ENCODE assay signal across 8 mouse cellular contexts in genomic region chr11:79962877-79963183, GRCm38 (mm10). TPM values are rescaled to one million over a fixed set of nuclear protein-coding genes. Genes with fewer than 3 reads are reported as not detected.
DNase-seq lines count a peak whose midpoint lies in the region; ATAC-seq and TF ChIP-seq lines count a peak whose summit lies in the region.

No protein-coding gene starts in this region.

- TF ChIP-seq CTCF in bone marrow, adult 2 months (IDR thresholded peaks at IDR 0.05; ENCODE audit: control insufficient read depth, insufficient read depth, low read length) = no peak

- no peaks in the 10 kb centered on the region for H3K9me3 ChIP-seq in heart, embryonic 16.5 days (replicated peaks; ENCODE audit: control insufficient read depth, low read length)
- no peaks in the 10 kb centered on the region for H3K9me3 ChIP-seq in hindbrain, embryonic 14.5 days (ENCODE audit: control insufficient read depth, low read length)
- H3K9me3 ChIP-seq in midbrain, embryonic 12.5 days = no peaks in the 10 kb centered on the region

- no peaks in the 10 kb centered on the region for H3K27me3 ChIP-seq in heart, embryonic 16.5 days (ENCODE audit: control insufficient read depth, insufficient read depth, low read length)
- 0 out of 2 replicates have a peak, but pooled peaks cover 3% of the 10 kb centered on the region for H3K27me3 ChIP-seq in hindbrain, embryonic 14.5 days (ENCODE audit: control insufficient read depth, insufficient read depth, low read length)
- peaks cover 3% of the 10 kb centered on the region; the same call in 1 of the 2 replicates for H3K27me3 ChIP-seq in midbrain, embryonic 12.5 days

- H3K27ac ChIP-seq in heart, embryonic 16.5 days (ENCODE audit: low read length) = no peak overlapping the region
- no peak overlapping the region for H3K27ac ChIP-seq in bone marrow, adult 2 months (ENCODE audit: control insufficient read depth, insufficient read depth, low read depth, low read length, poor library complexity)
- no peak overlapping the region; the same call in 1 of the 2 replicates for H3K27ac ChIP-seq in hindbrain, embryonic 14.5 days
- H3K27ac ChIP-seq in midbrain, embryonic 12.5 days (replicated peaks) = no peak overlapping the region

- peak overlapping the region; percentile 90 for H3K4me2 ChIP-seq in heart, embryonic 16.5 days (ENCODE audit: low read depth, low read length)
- H3K4me2 ChIP-seq in hindbrain, embryonic 14.5 days (replicated peaks) = peak overlapping the region; percentile 74
- peak overlapping the region; percentile 60 for H3K4me2 ChIP-seq in midbrain, embryonic 12.5 days (replicated peaks)

- peaks cover 14% of the 10 kb centered on the region for H3K36me3 ChIP-seq in heart, embryonic 16.5 days (ENCODE audit: control insufficient read depth, insufficient read depth)
- peaks cover 24% of the 10 kb centered on the region for H3K36me3 ChIP-seq in hindbrain, embryonic 14.5 days (replicated peaks; ENCODE audit: control insufficient read depth, insufficient read depth)
- H3K36me3 ChIP-seq in midbrain, embryonic 12.5 days = peaks cover 20% of the 10 kb centered on the region

- peaks cover 12% of the 10 kb centered on the region for H3K4me1 ChIP-seq in heart, embryonic 16.5 days (ENCODE audit: control insufficient read depth, insufficient read depth, low read length)
- H3K4me1 ChIP-seq in bone marrow, adult 2 months (ENCODE audit: control insufficient read depth, insufficient read depth, low read length) = no peaks in the 10 kb centered on the region; the same call in 1 of the 2 replicates
- peaks cover 8% of the 10 kb centered on the region; the same call in 1 of the 2 replicates for H3K4me1 ChIP-seq in hindbrain, embryonic 14.5 days (replicated peaks; ENCODE audit: control insufficient read depth, insufficient read depth, low read length)
- peaks cover 9% of the 10 kb centered on the region for H3K4me1 ChIP-seq in midbrain, embryonic 12.5 days

- H3K9ac ChIP-seq in heart, embryonic 16.5 days (ENCODE audit: low read length) = peak overlapping the region; percentile 56
- peak overlapping the region; percentile 57 for H3K9ac ChIP-seq in hindbrain, embryonic 14.5 days
- H3K9ac ChIP-seq in midbrain, embryonic 12.5 days (replicated peaks) = peak overlapping the region; percentile 44; the same call in 1 of the 2 replicates

- intact Hi-C loops in heart, postnatal 14 days (cut with DNase I) = loop anchor here (2.0 kb wide), 1 partner anchor 30 kb away; the partner anchor contains the start of gene Suz12

- peak overlapping the region; percentile 77 for H3K4me3 ChIP-seq in heart, embryonic 16.5 days (ENCODE audit: low read length)
- peak overlapping the region; percentile 72 for H3K4me3 ChIP-seq in bone marrow, adult 2 months (replicated peaks; ENCODE audit: control insufficient read depth, low read depth, low read length)
- H3K4me3 ChIP-seq in hindbrain, embryonic 14.5 days (replicated peaks; ENCODE audit: low read length) = peak overlapping the region; percentile 71
- peak overlapping the region; percentile 72 for H3K4me3 ChIP-seq in midbrain, embryonic 12.5 days

- DNase-seq in heart, postnatal 14 days = no peak
- no peak for DNase-seq in hindbrain, embryonic 14.5 days (ENCODE audit: low spot score)
- DNase-seq in frontal cortex, postnatal 25 days (ENCODE audit: low spot score in 2 of 2) = no peak
- no peak for DNase-seq in adrenal gland, postnatal 36 days
- DNase-seq in frontal cortex, postnatal 14 days (ENCODE audit: low spot score in 2 of 2) = no peak

- ATAC-seq in heart, embryonic 16.5 days (replicated peaks; ENCODE audit: extremely low read depth, insufficient read depth, low FRiP score) = peak; percentile 21; the same call in 1 of the 2 replicates
- ATAC-seq in hindbrain, embryonic 14.5 days (ENCODE audit: low FRiP score) = peak; percentile 24; the same call in 1 of the 2 replicates
- no peak for ATAC-seq in midbrain, embryonic 12.5 days (ENCODE audit: low FRiP score, low read depth)

- 4% methylated on average over 9 of the region's 9 CpGs for WGBS in heart, embryonic 16.5 days
- WGBS in bone marrow, adult 2 months = under 1% methylated on average over 9 of the region's 9 CpGs
- 4% methylated on average over 9 of the region's 9 CpGs for WGBS in hindbrain, embryonic 14.5 days
- 7% methylated on average over 9 of the region's 9 CpGs for WGBS in midbrain, embryonic 12.5 days

- no peak for TF ChIP-seq POLR2A in bone marrow, adult 2 months (IDR thresholded peaks at IDR 0.05; ENCODE audit: borderline replicate concordance, control insufficient read depth, low read depth, low read length)

RNA-seq across cellular contexts. Expression of gene Utp6, which starts 0.6 kb away (rescaled TPM):
- polyA plus RNA-seq in heart, embryonic 16.5 days (2015; fragmentation: Nextera tagmentation; extraction: Ambion mirVana) = 30.1 and 34.1 TPM in 2 replicates
- 10 to 100 TPM; 19.4 to 21.3 TPM for total RNA-seq in heart, postnatal 14 days (2021)
- 18.1 and 27.5 TPM in 2 replicates for polyA plus RNA-seq in bone marrow, adult 2 months (2011; ENCODE audit: insufficient read depth, insufficient read length, low replicate concordance, missing spikeins)
- 45.2 and 50.1 TPM in 2 replicates for polyA plus RNA-seq in hindbrain, embryonic 14.5 days (2014; fragmentation: Nextera tagmentation; extraction: Ambion mirVana)
- polyA plus RNA-seq in midbrain, embryonic 12.5 days (2016; fragmentation: Nextera tagmentation; extraction: Ambion mirVana) = 60.2 and 66.8 TPM in 2 replicates
- total RNA-seq in adrenal gland, postnatal 36 days (2021) = 10 to 100 TPM; 39.8 to 41.7 TPM

RNA-seq across cellular contexts. Expression of gene Suz12, which starts 30.1 kb away (rescaled TPM):
- 12.7 and 13.9 TPM in 2 replicates for polyA plus RNA-seq in heart, embryonic 16.5 days (2015; fragmentation: Nextera tagmentation; extraction: Ambion mirVana)
- total RNA-seq in heart, postnatal 14 days (2021) = 10 to 100 TPM; 28.2 to 30.2 TPM
- polyA plus RNA-seq in bone marrow, adult 2 months (2011; ENCODE audit: insufficient read depth, insufficient read length, low replicate concordance, missing spikeins) = 38.7 and 39.0 TPM in 2 replicates
- polyA plus RNA-seq in hindbrain, embryonic 14.5 days (2014; fragmentation: Nextera tagmentation; extraction: Ambion mirVana) = 15.3 and 17.2 TPM in 2 replicates
- 33.0 and 34.3 TPM in 2 replicates for polyA plus RNA-seq in midbrain, embryonic 12.5 days (2016; fragmentation: Nextera tagmentation; extraction: Ambion mirVana)
- 10 to 100 TPM; 44.1 to 56.8 TPM for total RNA-seq in adrenal gland, postnatal 36 days (2021)
